Mouse (Mus musculus): Measurements from ENCODE around the gene Cd300lf. TPM values are rescaled to one million over a fixed set of nuclear protein-coding genes. Genes with fewer than 3 reads are reported as not detected.

Cd300lf gene
- polyA plus RNA-seq, 1 experiment from 2014 or later: 5.5 TPM

GRCm38 (mm10) chr11:115162832-115163480 lies 29.2 kb upstream of the Cd300lf start, which contains the start of gene Slc9a3r1:
TSS of gene Slc9a3r1 (plus strand) at chr11:115163341.
- H3K27ac ChIP-seq (ENCODE audit: low read length): peak within 1 kb of the TSS; percentile 66
- H3K36me3 ChIP-seq (ENCODE audit: control insufficient read depth, insufficient read depth): no peaks in the 10 kb centered on the region
- peak; percentile 94 for ATAC-seq (ENCODE audit: low read depth)
- no peaks in the 10 kb centered on the region for H3K9me3 ChIP-seq (replicated peaks; ENCODE audit: control insufficient read depth, low read length)
- peak within 1 kb of the TSS; percentile 85 for H3K4me3 ChIP-seq (ENCODE audit: low read depth, low read length)
- H3K4me1 ChIP-seq (ENCODE audit: control insufficient read depth, low read depth, low read length): peaks cover 34% of the 10 kb centered on the region
- peak within 1 kb of the TSS; percentile 78 for H3K9ac ChIP-seq (ENCODE audit: low read depth, low read length)
- H3K27me3 ChIP-seq (ENCODE audit: control insufficient read depth, insufficient read depth, low read depth, low read length): peaks cover 16% of the 10 kb centered on the region
- H3K4me2 ChIP-seq (ENCODE audit: low read depth, low read length): peak within 1 kb of the TSS; percentile 91
- under 1% methylated on average over 47 of the region's 47 CpGs for WGBS (ENCODE audit: insufficient replicate concordance)

GRCm38 (mm10) chr11:115162205-115162601 lies 28.4 kb upstream of the Cd300lf start:
- Histone ChIP-seq H3K4me3 (ENCODE audit: low read depth, low read length) (peak overlapping the region; percentile 85), H3K4me1 (ENCODE audit: control insufficient read depth, low read depth, low read length) (peaks cover 27% of the 10 kb centered on the region), H3K27ac (ENCODE audit: low read length) (peak overlapping the region; percentile 66), H3K27me3 (ENCODE audit: control insufficient read depth, insufficient read depth, low read depth, low read length) (peaks cover 16% of the 10 kb centered on the region), H3K4me2 (ENCODE audit: low read depth, low read length) (peak overlapping the region; percentile 91), H3K9ac (ENCODE audit: low read depth, low read length) (peak overlapping the region; percentile 60), H3K9me3 (replicated peaks; ENCODE audit: control insufficient read depth, low read length) (no peaks in the 10 kb centered on the region), H3K36me3 (ENCODE audit: control insufficient read depth, insufficient read depth) (no peaks in the 10 kb centered on the region)
- WGBS (ENCODE audit: insufficient replicate concordance): 25% methylated on average over 9 of the region's 9 CpGs
- no peak for ATAC-seq (ENCODE audit: low read depth)

GRCm38 (mm10) chr11:115161578-115162204 lies 27.9 kb upstream of the Cd300lf start:
- Histone ChIP-seq H3K36me3 (ENCODE audit: control insufficient read depth, insufficient read depth) (no peaks in the 10 kb centered on the region), H3K4me3 (ENCODE audit: low read depth, low read length) (no peak overlapping the region), H3K9ac (ENCODE audit: low read depth, low read length) (no peak overlapping the region), H3K9me3 (replicated peaks; ENCODE audit: control insufficient read depth, low read length) (no peaks in the 10 kb centered on the region), H3K27me3 (ENCODE audit: control insufficient read depth, insufficient read depth, low read depth, low read length) (peaks cover 16% of the 10 kb centered on the region), H3K27ac (ENCODE audit: low read length) (peak overlapping the region; percentile 57), H3K4me2 (ENCODE audit: low read depth, low read length) (no peak overlapping the region), H3K4me1 (ENCODE audit: control insufficient read depth, low read depth, low read length) (peaks cover 24% of the 10 kb centered on the region)
- ATAC-seq (ENCODE audit: low read depth): no peak
- 17% methylated on average over 9 of the region's 9 CpGs for WGBS (ENCODE audit: insufficient replicate concordance)

- peaks cover 16% of the 10 kb centered on the region for H3K27me3 ChIP-seq (ENCODE audit: control insufficient read depth, insufficient read depth, low read depth, low read length)
- H3K4me1 ChIP-seq (ENCODE audit: control insufficient read depth, low read depth, low read length): peaks cover 19% of the 10 kb centered on the region
- whole genome bisulfite sequencing (ENCODE audit: insufficient replicate concordance): 20% methylated on average over 10 of the region's 10 CpGs
- no peak for ATAC-seq (ENCODE audit: low read depth)
- H3K4me3 ChIP-seq (ENCODE audit: low read depth, low read length): no peak overlapping the region
- no peak overlapping the region for H3K4me2 ChIP-seq (ENCODE audit: low read depth, low read length)
- H3K36me3 ChIP-seq (ENCODE audit: control insufficient read depth, insufficient read depth): no peaks in the 10 kb centered on the region
- H3K27ac ChIP-seq (ENCODE audit: low read length): peak overlapping the region; percentile 57
- H3K9ac ChIP-seq (ENCODE audit: low read depth, low read length): no peak overlapping the region
- no peaks in the 10 kb centered on the region for H3K9me3 ChIP-seq (replicated peaks; ENCODE audit: control insufficient read depth, low read length)
Observed at GRCm38 (mm10) chr11:115160883-115161577, 27.2 kb upstream of the Cd300lf start.

GRCm38 (mm10) chr11:115160016-115160797 lies 26.4 kb upstream of the Cd300lf start:
- no peak for ATAC-seq (ENCODE audit: low read depth)
- Histone ChIP-seq H3K36me3 (ENCODE audit: control insufficient read depth, insufficient read depth) (no peaks in the 10 kb centered on the region), H3K9me3 (replicated peaks; ENCODE audit: control insufficient read depth, low read length) (no peaks in the 10 kb centered on the region), H3K4me2 (ENCODE audit: low read depth, low read length) (no peak overlapping the region), H3K27me3 (ENCODE audit: control insufficient read depth, insufficient read depth, low read depth, low read length) (peaks cover 17% of the 10 kb centered on the region), H3K4me1 (ENCODE audit: control insufficient read depth, low read depth, low read length) (peaks cover 19% of the 10 kb centered on the region), H3K4me3 (ENCODE audit: low read depth, low read length) (no peak overlapping the region), H3K27ac (ENCODE audit: low read length) (no peak overlapping the region), H3K9ac (ENCODE audit: low read depth, low read length) (no peak overlapping the region)
- 56% methylated on average over 11 of the region's 11 CpGs for WGBS (ENCODE audit: insufficient replicate concordance)

- Histone ChIP-seq H3K9ac (ENCODE audit: low read depth, low read length) (no peak overlapping the region), H3K4me3 (ENCODE audit: low read depth, low read length) (no peak overlapping the region), H3K36me3 (ENCODE audit: control insufficient read depth, insufficient read depth) (no peaks in the 10 kb centered on the region), H3K27me3 (ENCODE audit: control insufficient read depth, insufficient read depth, low read depth, low read length) (peaks cover 11% of the 10 kb centered on the region), H3K4me2 (ENCODE audit: low read depth, low read length) (0 out of 2 replicates have a peak overlapping the region, but pooled peaks have one; percentile 3), H3K27ac (ENCODE audit: low read length) (peak overlapping the region; percentile 4), H3K9me3 (replicated peaks; ENCODE audit: control insufficient read depth, low read length) (no peaks in the 10 kb centered on the region), H3K4me1 (ENCODE audit: control insufficient read depth, low read depth, low read length) (peaks cover 29% of the 10 kb centered on the region)
- WGBS (ENCODE audit: insufficient replicate concordance): 10% methylated on average over 12 of the region's 12 CpGs
- ATAC-seq (ENCODE audit: low read depth): no peak
Observed at GRCm38 (mm10) chr11:115157933-115158719, 24.3 kb upstream of the Cd300lf start.

GRCm38 (mm10) chr11:115155053-115155634 lies 21.4 kb upstream of the Cd300lf start:
- no peak overlapping the region for H3K4me2 ChIP-seq (ENCODE audit: low read depth, low read length)
- H3K36me3 ChIP-seq (ENCODE audit: control insufficient read depth, insufficient read depth): no peaks in the 10 kb centered on the region
- H3K4me1 ChIP-seq (ENCODE audit: control insufficient read depth, low read depth, low read length): peaks cover 10% of the 10 kb centered on the region
- H3K4me3 ChIP-seq (ENCODE audit: low read depth, low read length): no peak overlapping the region
- under 1% methylated on average over 5 of the region's 5 CpGs for WGBS (ENCODE audit: insufficient replicate concordance)
- peaks cover 14% of the 10 kb centered on the region for H3K27me3 ChIP-seq (ENCODE audit: control insufficient read depth, insufficient read depth, low read depth, low read length)
- H3K9me3 ChIP-seq (replicated peaks; ENCODE audit: control insufficient read depth, low read length): no peaks in the 10 kb centered on the region
- ATAC-seq (ENCODE audit: low read depth): no peak
- H3K27ac ChIP-seq (ENCODE audit: low read length): no peak overlapping the region
- no peak overlapping the region for H3K9ac ChIP-seq (ENCODE audit: low read depth, low read length)
